Mouse (Mus musculus): ENCODE measurements around the gene Aak1.

- no peak for TF ChIP-seq POLR2A (IDR thresholded peaks at IDR 0.05; ENCODE audit: borderline replicate concordance, insufficient read depth, low read length)
- peak; percentile 71 for TF ChIP-seq CTCF (IDR thresholded peaks at IDR 0.05; ENCODE audit: borderline replicate concordance, insufficient read depth, low read depth, low read length)
Observed at GRCm38 (mm10) chr6:87002521-87003055, 153.3 kb downstream of the Aak1 start.

Data from cerebellum, adult 2 months (tissue).